Mouse (Mus musculus) cerebellum, postnatal 36 days (tissue): ENCODE data around the gene Haghl.
A peak's percentile ranks its signal among the peaks of the same experiment; 100 is the strongest.

Experiments
- DNase-seq, 2 experiments: peaks; one replicate each; pipeline ENCODE4 v3.0.0; 2021 to 2022; ENCODE audit warnings: mixed read lengths in 2 of 2

Haghl gene

DNA sequence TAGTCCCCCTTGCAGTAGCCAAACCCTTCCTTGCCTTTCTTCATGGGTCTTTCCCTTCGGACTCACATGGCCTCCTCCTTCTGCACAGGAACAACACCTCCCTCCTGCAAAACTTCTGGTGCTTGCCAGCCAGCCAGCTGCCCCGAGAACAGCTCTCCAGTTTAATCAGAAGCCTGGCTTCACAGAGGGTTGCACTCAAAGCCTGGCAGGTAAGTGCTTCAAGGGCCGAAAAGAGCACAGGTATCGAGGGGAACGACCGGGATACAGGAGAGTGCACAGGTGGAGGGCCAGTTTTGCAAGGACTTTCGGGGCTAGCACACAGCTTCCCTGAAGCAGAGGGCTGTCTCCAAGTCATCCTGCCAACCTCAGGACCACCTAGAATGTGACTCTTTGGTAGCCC, 46.6 kb downstream of the Haghl start:
- no peak for DNase-seq

DNA sequence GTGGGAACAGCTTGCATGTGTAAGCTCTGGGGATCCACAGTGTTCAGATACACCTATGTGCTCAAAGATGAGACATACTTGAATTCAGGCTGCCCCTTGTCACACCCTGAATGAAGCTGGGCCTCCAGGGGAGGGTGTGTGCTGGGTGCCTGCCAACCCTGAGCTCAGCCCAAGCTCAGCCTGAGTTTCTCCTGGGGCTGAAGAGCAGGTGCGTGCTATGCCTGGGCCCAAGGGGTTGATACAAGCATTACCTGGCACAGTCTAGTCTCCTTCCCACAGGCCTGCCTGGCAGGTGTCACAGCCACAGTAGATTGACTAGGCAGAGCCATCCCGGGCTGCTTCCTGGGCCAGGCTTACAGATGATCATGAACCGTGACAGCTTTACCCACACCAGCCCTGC, 49.7 kb downstream of the Haghl start, which contains the start of gene Mslnl:
Mslnl (plus strand) TSS at position 298 of the 400 bp plus-strand sequence.
- no peak for DNase-seq

DNA sequence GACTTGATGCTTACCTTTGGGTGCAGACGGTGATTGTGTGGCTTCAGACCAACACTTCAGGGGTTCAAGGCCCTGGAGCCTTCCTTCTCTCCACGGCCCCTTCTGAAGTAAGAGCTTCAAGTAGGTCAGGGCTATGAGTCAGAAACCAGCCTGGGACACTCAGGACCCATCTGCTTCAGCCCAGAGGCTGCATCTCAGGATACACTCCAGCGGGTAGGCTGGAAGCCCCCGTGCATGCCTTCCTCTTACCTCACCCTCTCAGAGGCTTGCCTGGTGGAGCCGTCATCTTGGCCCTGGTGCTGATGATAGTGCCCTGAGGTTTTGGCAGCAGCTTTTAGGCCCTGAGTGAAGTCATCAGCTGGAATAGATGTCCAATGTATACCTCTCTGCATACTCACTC, 50.2 kb downstream of the Haghl start:
- DNase-seq = no peak

DNA sequence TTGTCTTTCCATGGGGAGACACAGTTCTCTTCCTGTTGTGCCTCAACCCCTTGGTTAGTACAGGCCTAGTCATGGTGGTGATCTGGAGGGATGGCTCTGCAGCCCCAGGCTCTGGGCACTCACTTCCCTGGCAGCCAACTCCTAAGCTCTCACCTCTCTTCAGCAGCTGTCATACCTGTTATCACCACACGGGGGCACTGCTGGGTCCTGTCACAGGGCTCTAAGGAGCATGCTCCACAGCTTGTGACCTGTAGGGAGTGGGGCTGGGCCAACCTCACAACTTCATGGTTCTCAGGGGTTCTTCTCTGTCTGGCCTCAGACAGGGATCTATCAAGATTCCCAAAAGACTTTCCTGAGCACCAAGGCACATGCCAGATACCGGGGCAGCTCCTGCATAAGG, 53.4 kb downstream of the Haghl start:
- peak; percentile 89 for DNase-seq
